In genomic region chr2:30721473-30722262, GRCm38 (mm10) we compare ENCODE assay signal across 8 mouse cellular contexts.
DNase-seq lines count a peak whose midpoint lies in the region; ATAC-seq and TF ChIP-seq lines count a peak whose summit lies in the region.

No protein-coding gene starts in this region.

- ATAC-seq in hindbrain, embryonic 11.5 days (ENCODE audit: low FRiP score): peak; percentile 67

- DNase-seq in kidney, adult 11 months: peak; percentile 42
- no peak for DNase-seq in kidney, adult 9 months
- peak; percentile 34 for DNase-seq in adipocyte (ENCODE audit: low spot score)
- peak; percentile 83 for DNase-seq in hindbrain, embryonic 11.5 days (ENCODE audit: low spot score)
- peak; percentile 74 for DNase-seq in limb, embryonic 10.5 days (ENCODE audit: low spot score)
- DNase-seq in right cerebral cortex, postnatal 10 days (ENCODE audit: low spot score in 2 of 2): peak; percentile 84 to 88
- DNase-seq in urinary bladder, postnatal 25 days (ENCODE audit: low spot score): no peak

- H3K27me3 ChIP-seq in hindbrain, embryonic 11.5 days (ENCODE audit: control insufficient read depth, insufficient read depth, low read length): no peaks in the 10 kb centered on the region
- no peaks in the 10 kb centered on the region for H3K27me3 ChIP-seq in limb, embryonic 10.5 days (ENCODE audit: low read depth, poor library complexity, severe bottlenecking)

- H3K9me3 ChIP-seq in hindbrain, embryonic 11.5 days (ENCODE audit: control insufficient read depth, low read length): no peaks in the 10 kb centered on the region
- H3K9me3 ChIP-seq in limb, embryonic 10.5 days (replicated peaks): no peaks in the 10 kb centered on the region

- TF ChIP-seq POLR2A in embryonic fibroblast, embryonic 13.5 days (IDR thresholded peaks at IDR 0.05; ENCODE audit: low read depth, low read length): peak; percentile 27; the same call in 1 of the 2 replicates

- peaks cover 46% of the 10 kb centered on the region for H3K4me1 ChIP-seq in embryonic fibroblast, embryonic 13.5 days (ENCODE audit: control insufficient read depth, insufficient read depth, low read length)
- peaks cover 73% of the 10 kb centered on the region for H3K4me1 ChIP-seq in hindbrain, embryonic 11.5 days (replicated peaks; ENCODE audit: control insufficient read depth, insufficient read depth, low read length)
- H3K4me1 ChIP-seq in limb, embryonic 10.5 days: peaks cover 97% of the 10 kb centered on the region

- H3K27ac ChIP-seq in embryonic fibroblast, embryonic 13.5 days (ENCODE audit: insufficient read depth, low read length): peak overlapping the region; percentile 95
- H3K27ac ChIP-seq in hindbrain, embryonic 11.5 days (ENCODE audit: low read depth, low read length): peak overlapping the region; percentile 100
- H3K27ac ChIP-seq in limb, embryonic 10.5 days: peak overlapping the region; percentile 94

- H3K4me3 ChIP-seq in embryonic fibroblast, embryonic 13.5 days (ENCODE audit: insufficient read depth, low read length): no peak overlapping the region
- no peak overlapping the region for H3K4me3 ChIP-seq in hindbrain, embryonic 11.5 days (ENCODE audit: low read depth, low read length)
- peak overlapping the region; percentile 27; the same call in 1 of the 2 replicates for H3K4me3 ChIP-seq in limb, embryonic 10.5 days

- peak overlapping the region; percentile 83 for H3K9ac ChIP-seq in hindbrain, embryonic 11.5 days (ENCODE audit: low read depth, low read length)

- no peaks in the 10 kb centered on the region for H3K36me3 ChIP-seq in hindbrain, embryonic 11.5 days (ENCODE audit: control insufficient read depth, insufficient read depth, low read length)
- H3K36me3 ChIP-seq in limb, embryonic 10.5 days: no peaks in the 10 kb centered on the region

- no peak overlapping the region for H3K4me2 ChIP-seq in hindbrain, embryonic 11.5 days (replicated peaks; ENCODE audit: low read depth, low read length)

- 8% methylated on average over 12 of the region's 12 CpGs for WGBS in hindbrain, embryonic 11.5 days
- WGBS in limb, embryonic 10.5 days: 17% methylated on average over 12 of the region's 12 CpGs

- no peak for TF ChIP-seq CTCF in embryonic fibroblast, embryonic 13.5 days (IDR thresholded peaks at IDR 0.05; ENCODE audit: borderline replicate concordance, insufficient read depth, low read length)

Comparison
In these comparisons a context has a peak if more than half of its experiments do, and no peak if none do; other contexts are left out.
1. DNase-seq: peak in kidney, adult 11 months (single experiment), adipocyte (single experiment), hindbrain, embryonic 11.5 days (single experiment), limb, embryonic 10.5 days (single experiment) and right cerebral cortex, postnatal 10 days (2 of 2); none in kidney, adult 9 months (single experiment) and urinary bladder, postnatal 25 days (single experiment).
2. Peak in every context shown above with its lines, with median percentiles within 50 percentile points of each other: H3K27ac ChIP-seq.